Mouse (Mus musculus): Measurements from ENCODE around the gene Mrps18a. TPM values are rescaled to one million over a fixed set of nuclear protein-coding genes. Genes with fewer than 3 reads are reported as not detected.

Gene Mrps18a
- polyA plus RNA-seq, 1 experiment from 2014 or later = 122 TPM

DNA sequence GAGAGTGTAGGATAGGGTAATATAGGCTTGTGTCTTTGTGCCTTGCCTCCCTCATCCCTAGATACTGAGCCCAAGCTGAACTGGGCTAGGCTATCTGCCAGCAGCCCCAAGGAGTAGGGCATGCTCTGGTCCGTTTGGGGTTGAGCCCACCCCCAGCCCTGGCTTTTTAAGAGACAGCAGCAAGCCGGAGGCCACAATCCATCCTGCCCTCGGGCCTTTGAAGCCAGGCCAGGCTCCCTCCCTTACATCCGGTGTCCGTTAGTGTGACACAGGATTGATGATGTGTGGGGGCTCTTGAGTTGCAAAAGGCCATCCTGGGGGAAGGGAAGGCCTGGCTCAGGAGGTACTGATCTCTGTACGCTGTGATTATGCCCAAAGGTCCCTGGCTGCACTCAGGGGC is 15.8 kb downstream of the Mrps18a start:
- Histone ChIP-seq H3K4me3 (ENCODE audit: low read depth, low read length) (no peak overlapping the region), H3K27me3 (ENCODE audit: control insufficient read depth, insufficient read depth, low read length) (no peaks in the 10 kb centered on the region), H3K4me1 (replicated peaks; ENCODE audit: control insufficient read depth, insufficient read depth, low read length) (no peaks in the 10 kb centered on the region), H3K27ac (ENCODE audit: low read depth, low read length) (no peak overlapping the region), H3K4me2 (replicated peaks; ENCODE audit: low read depth, low read length) (no peak overlapping the region), H3K9ac (ENCODE audit: low read depth, low read length) (no peak overlapping the region), H3K36me3 (ENCODE audit: control insufficient read depth, insufficient read depth, low read length) (peaks cover 15% of the 10 kb centered on the region; the same call in 1 of the 2 replicates), H3K9me3 (ENCODE audit: control insufficient read depth, low read length) (no peaks in the 10 kb centered on the region)
- WGBS = 92% methylated on average over 6 of the region's 6 CpGs
- ATAC-seq (ENCODE audit: low FRiP score) = no peak
- DNase-seq (ENCODE audit: low spot score) = no peak

DNA sequence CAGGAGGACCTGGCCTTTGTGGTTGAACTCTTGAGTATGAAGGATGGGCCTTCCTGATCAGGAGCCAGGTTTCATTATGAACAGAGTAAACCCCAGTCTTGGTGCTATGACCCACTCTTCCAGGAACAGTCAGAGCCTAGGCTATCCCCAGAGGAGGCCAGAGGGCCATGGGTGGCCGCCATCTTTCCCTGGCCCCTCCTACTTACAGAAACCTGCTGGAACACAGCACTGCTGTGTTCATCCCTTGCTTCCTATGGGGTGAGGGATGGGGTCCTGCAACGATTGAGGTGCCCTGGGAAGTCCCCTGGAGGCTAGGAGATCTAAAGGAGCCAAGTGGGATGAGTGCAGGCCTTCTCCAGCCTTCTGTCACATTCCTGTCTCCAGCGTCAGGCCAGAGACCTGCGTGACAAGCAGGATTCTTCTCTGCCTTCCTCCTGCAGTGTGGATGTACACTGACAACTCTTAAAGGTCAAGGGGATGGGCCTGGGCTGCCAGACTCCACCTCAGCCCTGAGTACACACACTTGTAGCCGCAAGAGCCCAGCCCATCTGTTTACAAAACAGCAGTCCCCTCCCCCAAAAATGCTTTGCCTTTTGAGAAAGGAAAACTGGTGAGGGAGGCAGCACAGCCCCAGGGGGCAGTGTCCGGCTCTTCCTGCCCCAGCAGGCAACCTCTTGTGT is 17.2 kb downstream of the Mrps18a start:
- no peak overlapping the region for H3K4me3 ChIP-seq (ENCODE audit: low read depth, low read length)
- H3K9ac ChIP-seq (ENCODE audit: low read depth, low read length) = no peak overlapping the region
- no peak overlapping the region for H3K4me2 ChIP-seq (replicated peaks; ENCODE audit: low read depth, low read length)
- no peaks in the 10 kb centered on the region for H3K9me3 ChIP-seq (ENCODE audit: control insufficient read depth, low read length)
- H3K27ac ChIP-seq (ENCODE audit: low read depth, low read length) = no peak overlapping the region
- peaks cover 15% of the 10 kb centered on the region; the same call in 1 of the 2 replicates for H3K36me3 ChIP-seq (ENCODE audit: control insufficient read depth, insufficient read depth, low read length)
- ATAC-seq (ENCODE audit: low FRiP score) (no peak), DNase-seq (ENCODE audit: low spot score) (no peak)
- WGBS = 78% methylated on average over 6 of the region's 6 CpGs
- no peaks in the 10 kb centered on the region for H3K4me1 ChIP-seq (replicated peaks; ENCODE audit: control insufficient read depth, insufficient read depth, low read length)
- no peaks in the 10 kb centered on the region for H3K27me3 ChIP-seq (ENCODE audit: control insufficient read depth, insufficient read depth, low read length)

- H3K4me2 ChIP-seq (replicated peaks; ENCODE audit: low read depth, low read length) = no peak overlapping the region
- no peak overlapping the region for H3K4me3 ChIP-seq (ENCODE audit: low read depth, low read length)
- no peak overlapping the region for H3K27ac ChIP-seq (ENCODE audit: low read depth, low read length)
- no peaks in the 10 kb centered on the region for H3K4me1 ChIP-seq (replicated peaks; ENCODE audit: control insufficient read depth, insufficient read depth, low read length)
- no peaks in the 10 kb centered on the region for H3K27me3 ChIP-seq (ENCODE audit: control insufficient read depth, insufficient read depth, low read length)
- H3K9me3 ChIP-seq (ENCODE audit: control insufficient read depth, low read length) = no peaks in the 10 kb centered on the region
- no peak overlapping the region for H3K9ac ChIP-seq (ENCODE audit: low read depth, low read length)
- ATAC-seq (ENCODE audit: low FRiP score) = no peak
- peaks cover 7% of the 10 kb centered on the region; the same call in 1 of the 2 replicates for H3K36me3 ChIP-seq (ENCODE audit: control insufficient read depth, insufficient read depth, low read length)
- DNase-seq (ENCODE audit: low spot score) = no peak
- 85% methylated on average over 13 of the region's 13 CpGs for WGBS
Observed at GRCm38 (mm10) chr17:46129741-46130498, 19.1 kb downstream of the Mrps18a start.

GRCm38 (mm10) chr17:46132058-46132718 is 21.4 kb downstream of the Mrps18a start:
- Histone ChIP-seq H3K9ac (ENCODE audit: low read depth, low read length) (no peak overlapping the region), H3K4me1 (replicated peaks; ENCODE audit: control insufficient read depth, insufficient read depth, low read length) (no peaks in the 10 kb centered on the region), H3K27me3 (ENCODE audit: control insufficient read depth, insufficient read depth, low read length) (no peaks in the 10 kb centered on the region), H3K4me2 (replicated peaks; ENCODE audit: low read depth, low read length) (no peak overlapping the region), H3K27ac (ENCODE audit: low read depth, low read length) (no peak overlapping the region), H3K4me3 (ENCODE audit: low read depth, low read length) (no peak overlapping the region), H3K36me3 (ENCODE audit: control insufficient read depth, insufficient read depth, low read length) (no peaks in the 10 kb centered on the region; the same call in 1 of the 2 replicates), H3K9me3 (ENCODE audit: control insufficient read depth, low read length) (no peaks in the 10 kb centered on the region)
- ATAC-seq (ENCODE audit: low FRiP score) (peak; percentile 22; the same call in 1 of the 2 replicates), DNase-seq (ENCODE audit: low spot score) (peak; percentile 90)
- 16% methylated on average over 12 of the region's 12 CpGs for WGBS

GRCm38 (mm10) chr17:46132862-46133261 is 22.1 kb downstream of the Mrps18a start:
- 69% methylated on average over 8 of the region's 8 CpGs for WGBS
- H3K9me3 ChIP-seq (ENCODE audit: control insufficient read depth, low read length) = no peaks in the 10 kb centered on the region
- no peaks in the 10 kb centered on the region; the same call in 1 of the 2 replicates for H3K36me3 ChIP-seq (ENCODE audit: control insufficient read depth, insufficient read depth, low read length)
- no peak overlapping the region for H3K9ac ChIP-seq (ENCODE audit: low read depth, low read length)
- H3K4me1 ChIP-seq (replicated peaks; ENCODE audit: control insufficient read depth, insufficient read depth, low read length) = no peaks in the 10 kb centered on the region
- H3K27ac ChIP-seq (ENCODE audit: low read depth, low read length) = no peak overlapping the region
- no peak for ATAC-seq (ENCODE audit: low FRiP score)
- H3K4me2 ChIP-seq (replicated peaks; ENCODE audit: low read depth, low read length) = no peak overlapping the region
- no peak overlapping the region for H3K4me3 ChIP-seq (ENCODE audit: low read depth, low read length)
- H3K27me3 ChIP-seq (ENCODE audit: control insufficient read depth, insufficient read depth, low read length) = no peaks in the 10 kb centered on the region
- DNase-seq (ENCODE audit: low spot score) = no peak

DNA sequence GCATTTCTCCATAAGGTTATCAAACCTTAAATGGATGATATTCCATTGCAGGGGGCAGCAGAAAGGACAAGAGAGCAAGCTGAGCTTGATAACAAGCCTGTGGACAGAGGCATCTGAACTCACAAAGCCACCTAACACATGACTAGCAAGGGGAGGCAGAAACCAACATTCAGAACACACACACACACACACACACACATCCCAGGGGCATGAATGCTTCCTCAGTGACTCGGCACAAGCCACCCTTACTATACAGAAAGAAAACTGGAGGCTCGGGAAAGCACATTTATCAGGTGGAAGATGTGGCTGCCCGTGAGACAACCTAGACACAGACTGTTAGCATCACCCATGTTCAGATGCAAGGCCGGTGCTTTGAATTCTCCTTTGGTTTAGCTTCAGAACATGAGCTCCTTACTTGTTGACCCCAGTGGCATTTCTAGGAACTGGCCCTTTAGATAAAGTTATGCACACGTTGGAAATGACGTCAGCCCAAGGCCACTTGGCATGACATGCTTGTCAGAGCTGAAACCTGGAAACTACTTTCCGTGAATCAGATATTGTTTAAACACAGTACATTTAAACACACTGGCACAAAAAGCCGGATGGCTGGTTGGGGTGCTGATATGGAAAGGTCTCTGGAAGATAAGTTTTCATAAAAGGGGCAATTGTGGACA is 27.9 kb downstream of the Mrps18a start:
- no peak overlapping the region for H3K4me2 ChIP-seq (replicated peaks; ENCODE audit: low read depth, low read length)
- peaks cover 6% of the 10 kb centered on the region; the same call in 1 of the 2 replicates for H3K4me1 ChIP-seq (replicated peaks; ENCODE audit: control insufficient read depth, insufficient read depth, low read length)
- no peak overlapping the region for H3K27ac ChIP-seq (ENCODE audit: low read depth, low read length)
- H3K36me3 ChIP-seq (ENCODE audit: control insufficient read depth, insufficient read depth, low read length) = no peaks in the 10 kb centered on the region
- H3K9me3 ChIP-seq (ENCODE audit: control insufficient read depth, low read length) = no peaks in the 10 kb centered on the region
- no peak overlapping the region for H3K9ac ChIP-seq (ENCODE audit: low read depth, low read length)
- no peaks in the 10 kb centered on the region for H3K27me3 ChIP-seq (ENCODE audit: control insufficient read depth, insufficient read depth, low read length)
- no peak overlapping the region for H3K4me3 ChIP-seq (ENCODE audit: low read depth, low read length)
- WGBS = 82% methylated on average over 8 of the region's 8 CpGs
- DNase-seq (ENCODE audit: low spot score) = no peak
- no peak for ATAC-seq (ENCODE audit: low FRiP score)

DNA sequence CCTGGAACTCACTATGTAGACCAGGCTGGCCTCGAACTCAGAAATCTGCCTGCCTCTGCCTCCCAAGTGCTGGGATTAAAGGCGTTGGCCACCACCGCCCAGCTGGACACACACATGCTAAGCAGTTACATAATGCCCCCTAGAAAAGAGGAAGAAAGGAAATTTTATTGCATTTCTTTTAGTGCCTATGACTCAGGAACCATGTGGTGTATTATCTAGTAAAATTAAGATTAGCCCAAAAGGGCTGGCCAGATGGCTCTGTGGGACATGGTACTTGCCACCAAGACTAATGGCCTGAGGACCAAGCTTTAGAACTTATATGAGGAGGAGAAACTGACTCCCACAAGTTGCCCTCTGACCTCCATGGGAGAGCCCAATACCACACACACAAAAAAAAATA is 29.1 kb downstream of the Mrps18a start:
- Histone ChIP-seq H3K36me3 (ENCODE audit: control insufficient read depth, insufficient read depth, low read length) (no peaks in the 10 kb centered on the region), H3K4me3 (ENCODE audit: low read depth, low read length) (no peak overlapping the region), H3K9ac (ENCODE audit: low read depth, low read length) (no peak overlapping the region), H3K4me2 (replicated peaks; ENCODE audit: low read depth, low read length) (no peak overlapping the region), H3K27ac (ENCODE audit: low read depth, low read length) (no peak overlapping the region), H3K4me1 (replicated peaks; ENCODE audit: control insufficient read depth, insufficient read depth, low read length) (peaks cover 6% of the 10 kb centered on the region), H3K27me3 (ENCODE audit: control insufficient read depth, insufficient read depth, low read length) (no peaks in the 10 kb centered on the region), H3K9me3 (ENCODE audit: control insufficient read depth, low read length) (no peaks in the 10 kb centered on the region)
- DNase-seq (ENCODE audit: low spot score) (no peak), ATAC-seq (ENCODE audit: low FRiP score) (no peak)
- WGBS = 91% methylated on average over 3 of the region's 3 CpGs

DNA sequence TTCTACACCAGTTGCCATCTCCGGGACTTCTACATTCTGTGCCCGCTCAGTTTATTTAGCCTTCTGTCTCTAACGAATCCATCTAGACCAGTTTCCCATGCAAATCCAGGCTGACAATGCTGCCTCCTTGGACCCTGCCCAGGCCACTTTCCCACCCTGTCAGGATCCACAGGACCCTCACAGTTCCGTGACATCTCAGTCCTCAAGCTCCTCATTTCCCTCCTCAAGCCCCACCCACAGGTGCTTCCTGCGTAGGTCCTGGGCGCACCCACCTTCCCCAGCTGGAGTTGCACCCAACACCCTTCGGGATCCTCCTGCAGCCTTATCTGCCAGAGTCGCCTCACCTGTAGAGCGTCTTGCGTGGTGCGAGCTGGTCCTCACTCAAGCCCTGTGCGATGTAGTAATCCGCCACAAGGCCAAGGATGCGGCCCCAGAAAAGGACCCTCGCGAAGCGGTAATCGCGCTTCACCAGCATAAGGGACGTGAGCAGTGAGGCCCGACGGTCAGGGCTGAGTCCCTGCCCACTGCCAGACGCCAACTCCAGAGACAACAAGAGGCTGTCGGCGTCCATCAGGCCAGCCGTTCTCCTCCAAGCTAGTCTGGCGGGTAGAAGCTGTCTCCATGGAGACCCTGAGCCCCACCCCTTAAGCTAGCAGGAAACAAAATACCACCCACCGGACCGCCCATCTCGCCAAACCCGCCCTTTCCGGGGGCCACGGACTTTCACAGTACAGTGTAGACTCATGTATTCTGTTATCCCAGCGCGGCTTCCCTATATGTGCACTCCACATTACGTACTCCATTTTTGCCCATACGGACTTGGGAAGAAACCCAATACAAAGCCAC is 33.0 kb downstream of the Mrps18a start, which contains the start of gene Rsph9:
Gene Rsph9 (minus strand): TSS at position 639 of the 846 bp plus-strand sequence.
- H3K27me3 ChIP-seq (ENCODE audit: control insufficient read depth, insufficient read depth, low read length) = no peaks in the 10 kb centered on the region
- H3K9ac ChIP-seq (ENCODE audit: low read depth, low read length) = peak within 1 kb of the TSS; percentile 39
- H3K9me3 ChIP-seq (ENCODE audit: control insufficient read depth, low read length) = no peaks in the 10 kb centered on the region
- no peaks in the 10 kb centered on the region for H3K36me3 ChIP-seq (ENCODE audit: control insufficient read depth, insufficient read depth, low read length)
- 8% methylated on average over 37 of the region's 37 CpGs for WGBS
- DNase-seq (ENCODE audit: low spot score) (peak; percentile 83), ATAC-seq (ENCODE audit: low FRiP score) (peak; percentile 88)
- peak within 1 kb of the TSS; percentile 71 for H3K4me2 ChIP-seq (replicated peaks; ENCODE audit: low read depth, low read length)
- peak within 1 kb of the TSS; percentile 44 for H3K4me3 ChIP-seq (ENCODE audit: low read depth, low read length)
- H3K4me1 ChIP-seq (replicated peaks; ENCODE audit: control insufficient read depth, insufficient read depth, low read length) = peaks cover 6% of the 10 kb centered on the region
- no peak within 1 kb of the TSS for H3K27ac ChIP-seq (ENCODE audit: low read depth, low read length)
